In the genomic region with DNA sequence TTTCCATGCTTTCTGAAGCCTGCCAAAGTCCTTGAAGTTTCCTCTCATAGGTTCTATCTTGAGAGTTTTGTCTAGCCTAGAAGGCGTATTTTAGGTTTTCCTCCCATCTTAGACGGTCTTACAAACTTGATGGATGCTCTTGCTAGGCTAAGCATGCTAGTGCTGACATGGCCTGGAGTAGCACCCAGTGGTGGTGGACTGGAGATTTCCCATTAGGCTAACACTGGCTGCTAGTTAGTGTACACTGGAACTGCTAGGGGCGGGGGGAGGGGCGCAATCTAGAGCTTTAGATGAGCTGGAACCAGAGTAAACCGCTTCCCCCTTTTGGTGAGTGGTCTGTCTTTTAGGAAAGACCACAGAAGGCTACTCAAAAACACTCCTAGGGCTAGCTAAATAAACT, we compare ENCODE assay signal across 33 mouse cellular contexts. TPM values are rescaled to one million over a fixed set of nuclear protein-coding genes. Genes with fewer than 3 reads are reported as not detected.
DNase-seq lines count a peak whose midpoint lies in the region; ATAC-seq and TF ChIP-seq lines count a peak whose summit lies in the region.
"Had no signal": no experiment of that assay in that cellular context is flagged by ENCODE, and none has a peak within 500 bp of the region (broad histone marks: within the 10 kb centered on the region; RNA-seq: fewer than 3 reads in every experiment).

No protein-coding gene starts in this region.

- H3K4me1 ChIP-seq in forebrain, embryonic 15.5 days = 0 out of 2 replicates have a peak, but pooled peaks cover 4% of the 10 kb centered on the region
- no peaks in the 10 kb centered on the region for H3K4me1 ChIP-seq in forebrain, embryonic 11.5 days (replicated peaks; ENCODE audit: control insufficient read depth, insufficient read depth, low read length)
- 0 out of 2 replicates have a peak, but pooled peaks cover 2% of the 10 kb centered on the region for H3K4me1 ChIP-seq in midbrain, embryonic 13.5 days (replicated peaks)
- no peaks in the 10 kb centered on the region for H3K4me1 ChIP-seq in midbrain, embryonic 14.5 days (ENCODE audit: control insufficient read depth, insufficient read depth, low read length)
- H3K4me1 ChIP-seq in hindbrain, postnatal 0 days (ENCODE audit: insufficient read depth, low read length) = no peaks in the 10 kb centered on the region
- H3K4me1 ChIP-seq: embryonic facial prominence, embryonic 12.5 days; heart, embryonic 10.5 days; heart, embryonic 15.5 days; lung, embryonic 15.5 days had no signal

- peak; percentile 67 for DNase-seq in cerebellum, adult 9-10 months
- no peak for DNase-seq in cerebellum, postnatal 4 days (ENCODE audit: low spot score in 2 of 2)
- DNase-seq in forebrain, embryonic 11.5 days (ENCODE audit: low spot score) = no peak
- DNase-seq in midbrain, embryonic 14.5 days = no peak
- DNase-seq in hindbrain, postnatal 0 days (ENCODE audit: low spot score) = no peak
- no peak for DNase-seq in layer of hippocampus, postnatal 10 days (ENCODE audit: low spot score in 2 of 2)
- DNase-seq: adrenal gland, postnatal 14 days; embryo, embryonic 11 days; gastrocnemius, postnatal 25 days; kidney, adult 11 months; kidney, postnatal 14 days; spleen, adult 18-20 months; thymus, adult 18-20 months; thymus, postnatal 25 days had no signal

- H3K27ac ChIP-seq in forebrain, embryonic 15.5 days (replicated peaks) = no peak overlapping the region
- no peak overlapping the region for H3K27ac ChIP-seq in forebrain, embryonic 11.5 days (ENCODE audit: low read depth, low read length)
- no peak overlapping the region for H3K27ac ChIP-seq in midbrain, embryonic 13.5 days
- H3K27ac ChIP-seq in midbrain, embryonic 14.5 days (replicated peaks; ENCODE audit: low read depth, low read length) = no peak overlapping the region
- H3K27ac ChIP-seq in hindbrain, postnatal 0 days = no peak overlapping the region
- H3K27ac ChIP-seq: embryonic facial prominence, embryonic 12.5 days; heart, embryonic 10.5 days; heart, embryonic 15.5 days; limb, embryonic 13.5 days; lung, embryonic 15.5 days had no signal

- H3K4me2 ChIP-seq in forebrain, embryonic 15.5 days (replicated peaks) = no peak overlapping the region
- H3K4me2 ChIP-seq in forebrain, embryonic 11.5 days (ENCODE audit: low read depth, low read length, severe bottlenecking) = no peak overlapping the region
- H3K4me2 ChIP-seq in midbrain, embryonic 13.5 days (replicated peaks) = no peak overlapping the region
- H3K4me2 ChIP-seq in midbrain, embryonic 14.5 days (ENCODE audit: low read length) = no peak overlapping the region
- no peak overlapping the region for H3K4me2 ChIP-seq in hindbrain, postnatal 0 days (ENCODE audit: low read depth, low read length)
- H3K4me2 ChIP-seq: embryonic facial prominence, embryonic 12.5 days; heart, embryonic 15.5 days; limb, embryonic 13.5 days; liver, embryonic 11.5 days; lung, embryonic 15.5 days; midbrain, embryonic 11.5 days had no signal

- H3K9me3 ChIP-seq in forebrain, embryonic 15.5 days = no peaks in the 10 kb centered on the region
- no peaks in the 10 kb centered on the region for H3K9me3 ChIP-seq in forebrain, embryonic 11.5 days (ENCODE audit: control insufficient read depth, low read length)
- H3K9me3 ChIP-seq in midbrain, embryonic 13.5 days = no peaks in the 10 kb centered on the region
- no peaks in the 10 kb centered on the region for H3K9me3 ChIP-seq in midbrain, embryonic 14.5 days (ENCODE audit: control insufficient read depth, low read length)
- H3K9me3 ChIP-seq in hindbrain, postnatal 0 days (ENCODE audit: low read length) = no peaks in the 10 kb centered on the region
- H3K9me3 ChIP-seq: embryonic facial prominence, embryonic 12.5 days; heart, embryonic 10.5 days; heart, embryonic 15.5 days; limb, embryonic 13.5 days; lung, embryonic 15.5 days had no signal

- WGBS in forebrain, embryonic 15.5 days = 93% methylated on average over 5 of the region's 5 CpGs
- 88% methylated on average over 5 of the region's 5 CpGs for WGBS in forebrain, embryonic 11.5 days
- WGBS in midbrain, embryonic 13.5 days = 91% methylated on average over 5 of the region's 5 CpGs
- WGBS in midbrain, embryonic 14.5 days = 96% methylated on average over 5 of the region's 5 CpGs
- 78% methylated on average over 5 of the region's 5 CpGs for WGBS in hindbrain, postnatal 0 days

- no peak overlapping the region for H3K4me3 ChIP-seq in forebrain, embryonic 15.5 days
- H3K4me3 ChIP-seq in forebrain, embryonic 11.5 days (ENCODE audit: low read depth, low read length) = no peak overlapping the region
- H3K4me3 ChIP-seq in midbrain, embryonic 13.5 days (replicated peaks) = no peak overlapping the region
- H3K4me3 ChIP-seq in midbrain, embryonic 14.5 days (replicated peaks; ENCODE audit: low read depth, low read length) = no peak overlapping the region
- H3K4me3 ChIP-seq in hindbrain, postnatal 0 days (ENCODE audit: low read length) = no peak overlapping the region
- H3K4me3 ChIP-seq: embryonic facial prominence, embryonic 12.5 days; heart, embryonic 10.5 days; heart, embryonic 15.5 days; left cerebral cortex, adult 2 months; limb, embryonic 13.5 days; lung, embryonic 15.5 days had no signal

- ATAC-seq in forebrain, embryonic 15.5 days (replicated peaks) = 0 out of 2 replicates have a peak, but pooled peaks have one; percentile 32
- no peak for ATAC-seq in forebrain, embryonic 11.5 days (replicated peaks; ENCODE audit: low FRiP score)
- ATAC-seq in midbrain, embryonic 13.5 days = peak; percentile 32; the same call in 1 of the 2 replicates
- no peak for ATAC-seq in midbrain, embryonic 14.5 days (ENCODE audit: low FRiP score, low TSS enrichment)
- ATAC-seq in hindbrain, postnatal 0 days = peak; percentile 37
- ATAC-seq: Patski had no signal

- no peak overlapping the region for H3K9ac ChIP-seq in forebrain, embryonic 15.5 days (replicated peaks)
- no peak overlapping the region for H3K9ac ChIP-seq in forebrain, embryonic 11.5 days (ENCODE audit: low read length)
- H3K9ac ChIP-seq in midbrain, embryonic 13.5 days (replicated peaks) = no peak overlapping the region
- H3K9ac ChIP-seq in midbrain, embryonic 14.5 days (replicated peaks; ENCODE audit: low read length) = no peak overlapping the region
- no peak overlapping the region for H3K9ac ChIP-seq in hindbrain, postnatal 0 days (replicated peaks; ENCODE audit: low read length)
- H3K9ac ChIP-seq: embryonic facial prominence, embryonic 12.5 days; heart, embryonic 15.5 days; limb, embryonic 13.5 days; lung, embryonic 15.5 days had no signal

- TF ChIP-seq CTCF in hindbrain, postnatal 0 days (IDR thresholded peaks at IDR 0.05; ENCODE audit: low read depth) = no peak

- no peaks in the 10 kb centered on the region for H3K27me3 ChIP-seq in forebrain, embryonic 15.5 days
- no peaks in the 10 kb centered on the region for H3K27me3 ChIP-seq in forebrain, embryonic 11.5 days (ENCODE audit: control insufficient read depth, insufficient read depth, low read length)
- no peaks in the 10 kb centered on the region for H3K27me3 ChIP-seq in midbrain, embryonic 13.5 days
- H3K27me3 ChIP-seq in midbrain, embryonic 14.5 days (ENCODE audit: control insufficient read depth, insufficient read depth, low read length) = no peaks in the 10 kb centered on the region
- no peaks in the 10 kb centered on the region for H3K27me3 ChIP-seq in hindbrain, postnatal 0 days (ENCODE audit: insufficient read depth, low read length)
- H3K27me3 ChIP-seq: embryonic facial prominence, embryonic 12.5 days; heart, embryonic 15.5 days; limb, embryonic 13.5 days; lung, embryonic 15.5 days; Patski had no signal

- no peaks in the 10 kb centered on the region for H3K36me3 ChIP-seq in forebrain, embryonic 15.5 days
- no peaks in the 10 kb centered on the region for H3K36me3 ChIP-seq in forebrain, embryonic 11.5 days (ENCODE audit: control insufficient read depth, insufficient read depth, low read length)
- no peaks in the 10 kb centered on the region for H3K36me3 ChIP-seq in midbrain, embryonic 13.5 days
- H3K36me3 ChIP-seq in midbrain, embryonic 14.5 days (ENCODE audit: control insufficient read depth, insufficient read depth, low read length) = no peaks in the 10 kb centered on the region
- H3K36me3 ChIP-seq in hindbrain, postnatal 0 days (ENCODE audit: insufficient read depth, low read length) = no peaks in the 10 kb centered on the region
- H3K36me3 ChIP-seq: embryonic facial prominence, embryonic 12.5 days; heart, embryonic 10.5 days; heart, embryonic 15.5 days; limb, embryonic 13.5 days; lung, embryonic 15.5 days had no signal

RNA-seq across cellular contexts. Expression of a gene that starts 51.7 kb away (rescaled TPM):
- not detected in 2 replicates for polyA plus RNA-seq in forebrain, embryonic 15.5 days (2015; fragmentation: Nextera tagmentation; extraction: Ambion mirVana)
- not detected in 2 replicates for polyA plus RNA-seq in forebrain, embryonic 11.5 days (2014; fragmentation: Nextera tagmentation; extraction: Ambion mirVana)
- polyA plus RNA-seq in midbrain, embryonic 13.5 days (2015; fragmentation: Nextera tagmentation; extraction: Ambion mirVana) = not detected in 2 replicates
- not detected in 2 replicates for polyA plus RNA-seq in midbrain, embryonic 14.5 days (2014; fragmentation: Nextera tagmentation; extraction: Ambion mirVana)
- total RNA-seq in hindbrain, postnatal 0 days (2014; rRNA removed) = not detected in 2 replicates
- not detected in 2 replicates for polyA plus RNA-seq in hindbrain, postnatal 0 days (2015; fragmentation: Nextera tagmentation; extraction: Ambion mirVana)
- total RNA-seq in layer of hippocampus, postnatal 10 days (2021) = not detected
- total RNA-seq: adrenal gland, postnatal 14 days; gastrocnemius, adult 18-20 months; gastrocnemius, postnatal 25 days; heart, postnatal 25 days; left cerebral cortex, adult 2 months; left cerebral cortex, postnatal 25 days; megakaryocyte, adult 5-6 weeks; MEL had no signal
- polyA plus RNA-seq: embryonic facial prominence, embryonic 12.5 days; heart, embryonic 10.5 days; heart, embryonic 15.5 days; kidney, embryonic 14.5 days; limb, embryonic 13.5 days; liver, embryonic 11.5 days; liver, embryonic 16.5 days; lung, embryonic 15.5 days; midbrain, embryonic 11.5 days; Patski; stomach, embryonic 16.5 days had no signal

Comparison
In these comparisons a context has a peak if more than half of its experiments do, and no peak if none do; other contexts are left out.
1. ATAC-seq: peak in forebrain, embryonic 15.5 days (single experiment), midbrain, embryonic 13.5 days (single experiment) and hindbrain, postnatal 0 days (single experiment); none in forebrain, embryonic 11.5 days (single experiment) and midbrain, embryonic 14.5 days (single experiment).